Mouse (Mus musculus) ES-Bruce4 (cell line): ENCODE results near the gene Psat1.

Experiments
- CTCF ChIP-seq: IDR thresholded peaks from one replicate; pipeline ENCODE4 v1.8.1; 2011; ENCODE audit warnings: low read depth, low read length
- EP300 ChIP-seq: IDR thresholded peaks from 2 replicates; pipeline ENCODE4 v1.6.1; 2011; ENCODE audit warnings: low read depth, low read length; ENCODE audit not compliant: insufficient read depth
- POLR2A ChIP-seq: IDR thresholded peaks from one replicate; pipeline ENCODE4 v1.8.1; 2011; ENCODE audit warnings: low read length; ENCODE audit not compliant: insufficient read depth

- TF ChIP-seq CTCF (no peak), POLR2A (no peak), EP300 (no peak)
These were observed 67.9 kb downstream of the Psat1 start for GRCm38 (mm10) chr19:15879271-15879670.
